Mouse (Mus musculus): ENCODE measurements around the gene Wasl.

DNA sequence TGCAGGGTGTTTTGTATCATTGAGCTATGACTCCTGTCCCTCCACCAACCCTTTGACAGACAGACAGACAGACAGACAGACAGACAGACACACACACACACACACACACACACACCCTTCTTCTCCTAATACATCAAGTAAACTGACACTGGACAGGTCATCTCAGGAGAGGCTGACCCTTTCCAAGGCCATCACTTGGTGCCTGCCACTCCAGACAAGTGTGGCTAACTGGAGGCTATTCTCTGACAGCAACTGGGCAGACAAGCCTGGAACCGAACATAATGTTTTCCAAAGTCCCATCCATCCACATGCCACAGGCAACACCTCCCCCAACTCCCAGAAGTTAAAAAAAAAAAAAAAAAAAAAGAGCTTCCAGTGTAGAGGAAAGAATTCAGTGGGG is 63.1 kb downstream of the Wasl start:
- no peak for TF ChIP-seq CTCF (IDR thresholded peaks at IDR 0.05; ENCODE audit: low read depth, low read length)
- TF ChIP-seq GATA1 (IDR thresholded peaks at IDR 0.05; ENCODE audit: borderline replicate concordance, low read length), result no peak
- TF ChIP-seq POLR2AphosphoS5 (IDR thresholded peaks at IDR 0.05; ENCODE audit: insufficient replicate concordance, low read depth, low read length), result no peak
